Mouse (Mus musculus): ENCODE data around the gene Fasl. TPM values are rescaled to one million over a fixed set of nuclear protein-coding genes. Genes with fewer than 3 reads are reported as not detected.
A peak's percentile ranks its signal among the peaks of the same experiment; 100 is the strongest.

Fasl gene
- polyA plus RNA-seq, 1 experiment: 0.47 TPM

GRCm38 (mm10) chr1:161742481-161743267 lies 45.6 kb downstream of the Fasl start:
- no peak for DNase-seq
- WGBS: 89% methylated on average over 16 of the region's 16 CpGs
- no peak overlapping the region for H3K4me3 ChIP-seq (replicated peaks; ENCODE audit: insufficient read depth, low read depth, low read length)
- no peaks in the 10 kb centered on the region for H3K4me1 ChIP-seq (ENCODE audit: control insufficient read depth, insufficient read depth, low read length)
- H3K27ac ChIP-seq (ENCODE audit: insufficient read depth, low read length): no peak overlapping the region
- no peaks in the 10 kb centered on the region for H3K27me3 ChIP-seq (ENCODE audit: control insufficient read depth, insufficient read depth, low read length)
- TF ChIP-seq POLR2A (IDR thresholded peaks at IDR 0.05; ENCODE audit: borderline replicate concordance, insufficient read depth, low read length): no peak
- no peak for TF ChIP-seq CTCF (IDR thresholded peaks at IDR 0.05; ENCODE audit: borderline replicate concordance, insufficient read depth, low read depth, low read length)

- WGBS: under 1% methylated on average over 3 of the region's 3 CpGs
- no peak overlapping the region for H3K4me3 ChIP-seq (replicated peaks; ENCODE audit: insufficient read depth, low read depth, low read length)
These were observed 51.4 kb downstream of the Fasl start for GRCm38 (mm10) chr1:161736848-161737247.

DNA sequence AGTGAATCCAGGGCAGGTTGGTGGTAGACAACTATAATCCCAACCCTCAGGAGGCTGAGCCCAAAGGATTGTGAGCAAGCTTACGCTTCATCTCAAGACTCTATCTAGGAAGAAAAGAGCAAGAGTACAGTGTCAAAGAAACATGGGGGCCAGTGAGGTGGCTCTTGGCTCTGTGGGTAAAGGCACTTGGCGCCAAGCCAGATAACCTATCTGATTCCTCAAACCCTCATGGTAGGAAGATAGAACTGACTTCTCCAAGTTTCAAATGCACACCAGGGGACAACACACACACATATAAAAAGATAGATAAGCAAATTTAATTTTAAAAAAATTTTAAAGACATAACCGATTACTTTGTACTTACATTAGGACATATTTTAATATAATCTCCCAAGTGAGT lies 52.0 kb downstream of the Fasl start:
- DNase-seq: no peak
- TF ChIP-seq POLR2A (IDR thresholded peaks at IDR 0.05; ENCODE audit: borderline replicate concordance, insufficient read depth, low read length) (no peak), CTCF (IDR thresholded peaks at IDR 0.05; ENCODE audit: borderline replicate concordance, insufficient read depth, low read depth, low read length) (no peak)
- Histone ChIP-seq H3K27me3 (ENCODE audit: control insufficient read depth, insufficient read depth, low read length) (no peaks in the 10 kb centered on the region), H3K27ac (ENCODE audit: insufficient read depth, low read length) (no peak overlapping the region), H3K4me1 (ENCODE audit: control insufficient read depth, insufficient read depth, low read length) (no peaks in the 10 kb centered on the region), H3K4me3 (replicated peaks; ENCODE audit: insufficient read depth, low read depth, low read length) (no peak overlapping the region)
- 74% methylated on average over 3 of the region's 3 CpGs for WGBS

More at GRCm38 (mm10) chr1:161736848-161737247, 51.4 kb downstream of the Fasl start:
- peak; percentile 27; the same call in 1 of the 2 replicates for TF ChIP-seq CTCF (IDR thresholded peaks at IDR 0.05; ENCODE audit: borderline replicate concordance, insufficient read depth, low read depth, low read length)
- TF ChIP-seq POLR2A (IDR thresholded peaks at IDR 0.05; ENCODE audit: borderline replicate concordance, insufficient read depth, low read length): no peak
- no peaks in the 10 kb centered on the region for H3K4me1 ChIP-seq (ENCODE audit: control insufficient read depth, insufficient read depth, low read length)
- no peak overlapping the region for H3K27ac ChIP-seq (ENCODE audit: insufficient read depth, low read length)
- H3K27me3 ChIP-seq (ENCODE audit: control insufficient read depth, insufficient read depth, low read length): no peaks in the 10 kb centered on the region
- DNase-seq: no peak

DNA sequence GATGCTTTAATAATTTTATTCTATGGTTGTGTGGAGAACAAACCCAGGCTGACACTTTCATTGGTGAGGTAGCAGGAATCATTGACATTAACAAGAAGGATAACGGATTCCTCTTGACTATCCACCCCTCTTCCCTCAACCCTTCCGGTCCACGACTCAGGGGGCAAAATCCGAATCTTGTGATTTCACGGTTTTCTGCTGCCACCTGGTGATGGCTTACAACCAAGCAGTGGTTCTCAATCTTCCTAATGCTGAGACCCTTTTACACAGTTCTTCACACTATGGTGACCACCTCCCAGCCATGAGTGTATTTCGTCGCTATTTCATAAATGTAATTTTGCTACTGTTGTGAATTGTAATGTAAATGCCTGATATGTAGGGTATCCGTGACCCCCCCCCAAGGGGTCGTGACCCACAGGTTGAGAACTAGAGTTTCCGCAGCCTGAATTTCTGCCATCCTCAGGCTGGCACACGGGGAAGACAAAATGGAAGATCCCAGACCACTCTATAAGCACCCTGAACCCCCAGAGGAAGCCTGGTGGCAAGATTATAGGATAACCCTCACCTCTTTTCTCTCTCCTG lies 52.7 kb downstream of the Fasl start:
- TF ChIP-seq POLR2A (IDR thresholded peaks at IDR 0.05; ENCODE audit: borderline replicate concordance, insufficient read depth, low read length): no peak
- TF ChIP-seq CTCF (IDR thresholded peaks at IDR 0.05; ENCODE audit: borderline replicate concordance, insufficient read depth, low read depth, low read length): no peak
- Histone ChIP-seq H3K27me3 (ENCODE audit: control insufficient read depth, insufficient read depth, low read length) (no peaks in the 10 kb centered on the region), H3K4me3 (replicated peaks; ENCODE audit: insufficient read depth, low read depth, low read length) (no peak overlapping the region), H3K27ac (ENCODE audit: insufficient read depth, low read length) (no peak overlapping the region), H3K4me1 (ENCODE audit: control insufficient read depth, insufficient read depth, low read length) (no peaks in the 10 kb centered on the region)
- DNase-seq: no peak
- 59% methylated on average over 11 of the region's 11 CpGs for WGBS

DNA sequence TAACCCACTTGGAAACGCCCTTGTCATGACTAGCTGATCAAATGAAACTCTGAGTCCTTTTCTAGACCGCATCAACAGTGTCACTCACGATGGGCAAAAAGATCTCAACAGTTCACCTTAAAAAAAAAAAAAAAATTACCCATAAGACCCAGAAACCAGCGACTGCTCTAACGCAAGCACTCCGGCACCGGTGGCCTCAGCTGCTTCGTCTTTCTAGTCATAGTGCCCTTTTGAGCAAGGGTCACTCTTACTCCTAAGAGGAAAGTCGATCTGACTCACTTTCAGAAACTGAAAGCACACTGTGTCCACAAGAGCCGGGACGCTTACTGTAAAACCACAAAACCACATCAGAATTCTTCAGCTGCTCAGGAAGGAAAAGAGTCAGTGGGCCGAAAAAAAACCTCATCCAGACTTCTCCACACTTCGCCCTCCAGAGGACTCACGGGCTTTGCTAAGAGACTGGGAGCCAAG lies 53.5 kb downstream of the Fasl start:
- whole genome bisulfite sequencing: 77% methylated on average over 14 of the region's 14 CpGs
- TF ChIP-seq CTCF (IDR thresholded peaks at IDR 0.05; ENCODE audit: borderline replicate concordance, insufficient read depth, low read depth, low read length): no peak
- H3K27me3 ChIP-seq (ENCODE audit: control insufficient read depth, insufficient read depth, low read length): no peaks in the 10 kb centered on the region
- no peak overlapping the region for H3K4me3 ChIP-seq (replicated peaks; ENCODE audit: insufficient read depth, low read depth, low read length)
- DNase-seq: no peak
- no peaks in the 10 kb centered on the region for H3K4me1 ChIP-seq (ENCODE audit: control insufficient read depth, insufficient read depth, low read length)
- no peak overlapping the region for H3K27ac ChIP-seq (ENCODE audit: insufficient read depth, low read length)

DNA sequence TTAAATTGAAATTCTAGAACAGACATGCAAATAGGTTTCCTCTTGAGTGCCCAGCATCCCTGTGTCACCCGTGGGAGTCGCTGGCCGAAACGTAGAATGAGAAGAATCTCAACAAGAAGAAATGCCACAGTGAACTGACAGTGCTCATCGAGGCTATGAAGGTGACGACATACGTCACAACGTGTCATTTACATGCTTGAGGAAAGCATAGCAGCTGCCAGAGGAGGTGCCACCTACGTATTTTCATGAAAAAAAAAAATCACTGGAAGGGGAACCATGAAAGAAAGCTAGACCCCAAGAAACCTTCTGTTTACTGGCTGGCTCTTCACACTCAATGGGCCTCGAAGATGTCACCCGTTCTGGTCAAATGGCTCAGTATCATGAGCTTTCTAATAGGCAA lies 54.0 kb downstream of the Fasl start:
- TF ChIP-seq CTCF (IDR thresholded peaks at IDR 0.05; ENCODE audit: borderline replicate concordance, insufficient read depth, low read depth, low read length): no peak
- TF ChIP-seq POLR2A (IDR thresholded peaks at IDR 0.05; ENCODE audit: borderline replicate concordance, insufficient read depth, low read length): no peak
- no peak overlapping the region for H3K27ac ChIP-seq (ENCODE audit: insufficient read depth, low read length)
- 81% methylated on average over 11 of the region's 11 CpGs for WGBS
- no peak overlapping the region for H3K4me3 ChIP-seq (replicated peaks; ENCODE audit: insufficient read depth, low read depth, low read length)
- H3K27me3 ChIP-seq (ENCODE audit: control insufficient read depth, insufficient read depth, low read length): no peaks in the 10 kb centered on the region
- H3K4me1 ChIP-seq (ENCODE audit: control insufficient read depth, insufficient read depth, low read length): no peaks in the 10 kb centered on the region
- DNase-seq: no peak

Other genes with a start within 250 kb of the Fasl start
- 15.1 and 17.3 TPM in 2 replicates for gene Suco, start 88.2 kb upstream of the Fasl start, polyA plus RNA-seq (2012; rRNA removed)
- 20.4 and 21.5 TPM in 2 replicates for gene Pigc, start 180.7 kb upstream of the Fasl start, polyA plus RNA-seq (2012; rRNA removed)
- gene 4930558K02Rik, start 191.1 kb upstream of the Fasl start, polyA plus RNA-seq (2012; rRNA removed): not detected in 2 replicates

Measured in cerebellum, adult 2 months (tissue).